Mouse (Mus musculus) layer of hippocampus, adult 2 months (tissue): ENCODE results near the gene Hgd. TPM values are rescaled to one million over a fixed set of nuclear protein-coding genes. Genes with fewer than 3 reads are reported as not detected.
"Not testable (repeated sequence)": the region's sequence is repeated elsewhere in the genome, so short reads cannot be mapped to it uniquely, and the experiment has no call there.

Experiments
- DNase-seq, 2 experiments: peaks; one replicate each; pipeline ENCODE4 v3.0.0; 2022; ENCODE audit warnings: low spot score in 2 of 2
- H3K27ac ChIP-seq: fragments of 200-600 bp; 2 replicates; pipeline ENCODE4 v1.8.1; 2022
- H3K4me3 ChIP-seq: fragments of 200-600 bp; 2 replicates; pipeline ENCODE4 v1.8.1; 2022; ENCODE audit warnings: mild to moderate bottlenecking
- CTCF ChIP-seq: fragments of 200-600 bp; conservative IDR thresholded peaks from 2 replicates; pipeline ENCODE4 v1.8.1; 2022; ENCODE audit warnings: antibody characterized with exemption, mild to moderate bottlenecking, moderate library complexity
- total RNA-seq, 2 experiments: library from RNA; stranded (reverse); gene quantifications; 2 replicates each; pipeline ENCODE4 v1.2.3; 2021

The Hgd gene
- total RNA-seq, 2 experiments from 2014 or later, result not detected

DNA sequence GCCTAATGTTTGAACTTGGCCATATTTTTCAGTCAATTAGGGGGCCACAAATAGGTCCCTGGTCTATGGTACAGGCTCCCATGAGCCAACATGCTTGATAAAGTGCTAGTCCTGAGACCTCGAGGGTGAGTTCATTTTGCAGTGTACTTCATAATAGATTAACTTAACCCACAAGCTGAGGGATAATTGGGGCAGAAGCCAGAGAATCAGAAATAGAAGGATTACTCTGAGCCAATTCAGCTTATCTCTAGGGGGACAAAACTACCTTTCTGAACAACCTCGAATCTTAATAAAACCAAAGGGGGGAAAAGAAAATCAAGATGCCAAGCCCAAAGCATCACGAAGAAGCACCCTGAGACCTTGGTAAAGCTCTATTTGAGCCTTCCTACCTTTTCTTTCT, 42.5 kb downstream of the Hgd start:
- no peak for DNase-seq
- H3K4me3 ChIP-seq, result no peak overlapping the region
- no peak for TF ChIP-seq CTCF
- no peak overlapping the region for H3K27ac ChIP-seq

DNA sequence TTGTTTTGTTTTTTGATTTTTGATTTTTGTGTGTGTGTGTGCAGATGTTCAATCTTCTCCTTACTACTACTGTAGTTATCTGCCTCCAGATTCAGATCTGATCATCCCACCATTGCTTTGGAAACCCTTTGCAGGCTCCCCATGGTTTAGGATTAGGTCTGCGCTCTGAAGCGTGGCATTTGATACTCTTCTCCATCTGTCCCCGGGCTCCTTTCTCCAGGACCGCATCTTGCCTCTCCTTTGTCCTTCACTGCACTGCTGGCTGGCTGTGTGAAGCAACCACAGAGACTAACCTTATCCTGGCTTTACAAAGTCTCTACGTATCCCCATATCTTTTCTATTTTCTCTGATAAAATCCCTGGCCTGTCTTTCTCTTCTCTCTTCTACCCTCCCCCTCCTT, 43.0 kb downstream of the Hgd start:
- DNase-seq, result no peak
- no peak for TF ChIP-seq CTCF
- H3K27ac ChIP-seq, result no peak overlapping the region
- H3K4me3 ChIP-seq, result no peak overlapping the region

DNA sequence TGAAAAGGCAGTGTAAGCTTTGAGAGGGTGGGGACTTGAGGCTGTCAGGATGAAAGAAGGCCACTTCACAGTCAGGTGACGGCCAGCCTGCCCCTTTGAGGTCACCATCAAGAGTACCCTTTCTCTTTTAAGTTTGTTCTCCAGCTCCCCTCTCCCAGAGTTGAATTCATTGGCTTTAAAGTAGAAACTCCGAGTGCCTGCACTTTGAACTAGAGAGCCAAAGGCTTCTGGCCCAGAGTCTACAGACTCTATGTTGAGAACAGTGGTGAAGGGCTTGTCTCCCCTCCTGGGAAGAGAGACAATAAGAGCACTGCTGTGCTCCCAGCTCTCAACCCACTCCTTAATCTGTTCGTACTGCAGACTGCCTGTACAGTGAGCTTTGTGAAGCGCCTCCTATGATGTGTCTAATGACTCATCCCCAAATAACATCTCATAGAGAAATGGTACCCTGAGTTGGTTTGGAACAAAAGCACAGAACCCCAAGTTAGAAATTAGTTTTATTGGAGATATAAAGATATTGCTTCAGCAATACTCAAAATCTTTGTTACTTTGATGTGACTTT, 46.5 kb downstream of the Hgd start:
- DNase-seq, result no peak
- Histone ChIP-seq H3K27ac (peak overlapping the region; percentile 66), H3K4me3 (no peak overlapping the region)
- TF ChIP-seq CTCF, result no peak

DNA sequence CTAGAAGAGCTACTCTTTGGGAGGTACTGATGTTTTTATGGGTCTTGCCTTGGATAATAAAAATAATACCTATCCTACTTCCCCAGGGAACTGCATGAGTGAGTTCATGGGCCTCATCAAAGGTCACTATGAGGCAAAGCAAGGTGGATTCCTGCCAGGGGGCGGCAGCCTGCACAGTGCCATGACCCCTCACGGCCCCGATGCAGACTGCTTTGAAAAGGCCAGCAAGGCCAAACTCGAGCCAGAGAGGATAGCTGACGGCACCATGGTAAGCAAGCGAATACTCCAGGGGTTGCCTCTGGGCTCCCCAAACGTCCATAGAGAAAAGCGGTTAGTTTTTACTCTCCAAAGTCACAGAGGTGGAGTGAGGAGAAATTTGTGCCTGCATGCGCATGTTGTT, 48.4 kb downstream of the Hgd start:
- DNase-seq, result no peak
- no peak overlapping the region for H3K27ac ChIP-seq
- H3K4me3 ChIP-seq, result no peak overlapping the region
- no peak for TF ChIP-seq CTCF

DNA sequence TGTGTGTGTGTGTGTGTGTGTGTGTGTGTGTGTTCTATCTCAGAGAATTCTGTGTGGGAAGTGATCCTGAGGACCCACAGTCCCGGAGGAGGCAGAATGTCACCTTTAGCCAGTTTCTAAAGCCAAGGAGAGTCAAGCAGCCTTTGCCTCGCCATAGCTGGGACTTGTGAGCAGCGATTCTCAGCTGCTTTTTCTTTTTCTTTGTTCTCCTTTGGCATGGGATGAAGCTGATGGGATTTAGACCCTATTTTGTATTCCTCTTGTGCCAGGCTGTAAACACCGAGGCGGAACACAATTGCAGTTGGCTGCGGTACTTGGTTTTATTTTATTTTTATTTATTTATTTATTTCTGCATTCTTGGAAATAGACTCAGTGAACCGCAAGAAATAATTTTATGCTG, 49.1 kb downstream of the Hgd start:
- no peak for TF ChIP-seq CTCF
- DNase-seq, result no peak
- no peak overlapping the region for H3K4me3 ChIP-seq
- no peak overlapping the region for H3K27ac ChIP-seq

DNA sequence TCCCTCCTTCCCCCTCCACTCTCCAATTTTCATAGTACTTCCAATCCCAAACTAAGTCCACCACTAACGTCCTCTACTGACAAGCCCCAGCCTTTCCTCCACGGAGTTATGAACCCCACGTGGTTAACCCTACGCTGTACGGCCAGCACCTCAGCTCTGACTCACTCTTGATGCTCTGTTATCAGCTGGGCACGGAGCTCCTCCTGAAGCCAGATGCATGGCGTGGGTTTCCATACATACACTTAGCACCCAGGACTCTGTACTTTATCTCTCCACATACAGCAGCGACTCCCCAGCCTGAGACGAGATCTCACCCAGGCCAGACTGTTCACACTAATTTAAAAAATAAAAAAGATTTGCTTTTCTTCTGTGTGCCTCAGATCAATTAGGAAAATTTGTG, 54.6 kb downstream of the Hgd start:
- no peak overlapping the region for H3K4me3 ChIP-seq
- H3K27ac ChIP-seq, result no peak overlapping the region
- TF ChIP-seq CTCF, result no peak
- DNase-seq, result no peak

DNA sequence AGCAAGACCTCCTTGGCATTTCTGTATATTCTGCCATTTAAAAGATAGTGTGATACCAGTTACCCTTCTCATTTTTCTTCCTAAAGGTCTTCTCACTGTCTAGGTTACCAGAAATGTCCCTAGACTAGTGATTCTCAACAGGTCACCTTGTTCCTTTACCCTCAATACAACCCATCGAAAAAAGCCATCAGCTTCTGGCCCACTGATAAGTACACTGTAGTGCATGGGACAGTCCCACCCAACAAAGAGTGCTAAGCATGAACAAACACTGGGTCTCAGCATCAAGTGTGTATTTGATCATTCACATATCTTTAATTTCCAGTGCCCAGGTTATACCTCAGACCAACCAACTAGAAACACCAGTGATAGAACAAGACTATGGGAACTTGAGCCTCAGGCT, 55.1 kb downstream of the Hgd start:
- DNase-seq, result no peak
- H3K27ac ChIP-seq, result no peak overlapping the region
- H3K4me3 ChIP-seq, result no peak overlapping the region
- TF ChIP-seq CTCF, result no peak

DNA sequence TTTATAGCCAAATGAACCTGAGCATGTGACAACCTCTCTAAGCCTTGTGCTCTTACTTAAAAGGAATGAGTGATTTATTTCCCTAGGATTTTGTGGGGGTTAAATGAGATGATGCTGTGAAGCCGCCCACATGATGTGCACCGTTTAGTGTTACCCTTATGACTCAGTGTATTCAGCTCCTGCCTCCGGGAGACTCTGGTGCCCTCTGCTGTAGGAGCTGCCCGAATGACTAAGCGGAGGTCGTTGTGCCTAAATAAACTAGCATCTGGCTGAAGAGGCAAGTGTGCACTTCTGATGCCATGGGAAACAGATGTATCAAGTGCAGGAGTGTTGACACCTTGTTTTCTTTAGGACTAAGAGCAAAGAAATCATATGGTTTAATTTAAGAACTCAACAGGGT, 56.2 kb downstream of the Hgd start:
- DNase-seq, result no peak
- peak; percentile 70 for TF ChIP-seq CTCF
- Histone ChIP-seq H3K4me3 (no peak overlapping the region), H3K27ac (no peak overlapping the region)

DNA sequence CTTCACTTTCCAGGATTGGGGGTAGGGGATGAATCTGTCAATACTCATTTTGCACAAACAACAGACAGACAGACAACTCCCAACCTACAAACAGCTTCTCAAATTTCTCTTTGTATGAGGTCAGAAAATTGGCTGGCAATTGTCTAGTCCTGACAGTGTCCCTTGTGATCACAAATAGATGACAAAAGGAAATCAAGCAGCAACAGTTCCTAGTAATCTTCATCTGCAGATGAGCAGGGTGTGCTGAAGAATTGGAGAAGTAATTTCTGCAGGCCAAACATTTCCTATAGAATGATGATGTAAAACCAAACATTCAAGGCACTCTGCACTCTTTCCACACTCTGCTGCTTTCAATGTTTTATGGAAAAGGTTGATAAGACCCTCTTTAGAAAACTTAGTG, 57.8 kb downstream of the Hgd start:
- no peak for TF ChIP-seq CTCF
- no peak for DNase-seq
- Histone ChIP-seq H3K27ac (no peak overlapping the region), H3K4me3 (no peak overlapping the region)

DNA sequence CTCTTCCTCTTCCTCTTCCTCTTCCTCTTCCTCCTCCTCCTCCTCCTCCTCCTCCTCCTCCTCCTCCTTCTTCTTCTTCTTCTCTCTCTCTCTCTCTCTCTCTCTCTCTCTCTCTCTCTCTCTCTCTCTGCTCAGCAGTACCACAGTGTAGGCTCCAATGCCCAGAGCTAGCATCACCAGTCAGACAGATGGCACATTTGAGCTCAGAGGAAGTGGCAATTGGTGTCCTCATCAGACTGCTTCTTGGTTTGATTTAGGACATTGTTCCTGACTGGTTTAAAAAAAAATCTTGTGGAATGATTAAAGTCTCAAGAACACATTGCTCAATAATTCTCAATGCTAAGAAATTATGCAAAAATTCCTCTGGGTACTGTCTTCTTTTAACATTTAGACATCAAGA, 60.6 kb downstream of the Hgd start:
- H3K4me3 ChIP-seq, result not testable (repeated sequence)
- H3K27ac ChIP-seq, result peak overlapping the region; percentile 59; the same call in 1 of the 2 replicates
- DNase-seq, result peak in 1 of 2 experiments; percentile 34

DNA sequence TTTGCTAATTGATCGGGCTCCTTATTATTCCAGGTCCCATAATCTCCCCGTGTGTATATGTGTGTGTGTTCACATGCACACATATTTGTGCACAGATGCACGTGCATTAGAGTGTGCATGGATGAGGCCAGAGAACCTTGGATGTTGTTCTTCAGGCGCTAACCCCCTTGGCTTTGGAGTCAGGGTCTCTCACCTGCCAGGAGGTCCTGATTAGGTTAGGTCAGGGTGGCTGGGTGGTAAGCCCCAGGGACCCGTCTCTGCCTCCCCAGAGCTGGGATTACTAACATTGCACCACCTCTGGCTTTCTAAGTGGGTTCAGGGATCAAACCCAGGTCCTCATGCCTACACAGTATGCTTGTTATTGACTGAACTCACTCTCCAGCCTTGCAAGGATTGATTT, 64.5 kb downstream of the Hgd start:
- no peak for TF ChIP-seq CTCF
- no peak for DNase-seq
- no peak overlapping the region for H3K4me3 ChIP-seq
- no peak overlapping the region for H3K27ac ChIP-seq

DNA sequence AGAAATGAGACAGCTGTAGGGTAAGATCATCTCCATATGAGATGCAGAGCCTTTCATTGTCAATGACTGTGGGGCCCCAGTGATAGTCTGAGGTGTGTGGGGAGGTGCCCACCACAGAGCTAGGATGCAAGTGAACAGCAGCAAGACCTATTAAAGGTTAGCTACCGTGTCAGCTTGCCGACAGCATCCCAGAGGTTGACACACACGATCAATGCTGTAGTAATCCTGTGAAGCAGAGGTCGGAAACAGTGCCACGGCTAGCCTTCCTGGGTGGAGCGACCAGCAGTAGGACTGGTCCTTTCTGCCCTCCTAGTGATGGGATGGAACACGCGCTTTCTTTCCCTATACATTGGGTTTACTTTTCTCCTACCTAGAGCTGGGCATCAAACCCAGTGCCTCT, 65.3 kb downstream of the Hgd start:
- no peak overlapping the region for H3K27ac ChIP-seq
- no peak for DNase-seq
- no peak overlapping the region for H3K4me3 ChIP-seq
- TF ChIP-seq CTCF, result no peak

DNA sequence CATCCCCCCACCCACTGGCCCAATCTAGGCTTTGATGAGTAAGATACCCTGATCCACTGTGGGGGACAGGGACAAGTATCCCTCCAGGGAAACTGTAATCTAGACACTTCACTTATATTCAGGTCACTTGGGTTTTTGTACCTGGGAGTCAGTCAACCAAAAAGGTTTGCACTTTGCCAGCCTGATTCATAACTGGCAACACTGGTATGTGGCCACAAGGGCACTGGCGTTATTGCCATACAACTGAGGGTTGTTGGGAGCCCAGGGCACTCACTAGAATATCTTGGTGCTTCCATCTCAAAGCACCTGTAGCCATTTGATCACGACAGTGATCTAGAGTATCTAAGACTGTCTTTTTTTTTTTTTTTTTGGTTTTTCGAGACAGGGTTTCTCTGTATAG, 65.8 kb downstream of the Hgd start:
- no peak for TF ChIP-seq CTCF
- H3K27ac ChIP-seq, result no peak overlapping the region
- H3K4me3 ChIP-seq, result no peak overlapping the region
- DNase-seq, result no peak

DNA sequence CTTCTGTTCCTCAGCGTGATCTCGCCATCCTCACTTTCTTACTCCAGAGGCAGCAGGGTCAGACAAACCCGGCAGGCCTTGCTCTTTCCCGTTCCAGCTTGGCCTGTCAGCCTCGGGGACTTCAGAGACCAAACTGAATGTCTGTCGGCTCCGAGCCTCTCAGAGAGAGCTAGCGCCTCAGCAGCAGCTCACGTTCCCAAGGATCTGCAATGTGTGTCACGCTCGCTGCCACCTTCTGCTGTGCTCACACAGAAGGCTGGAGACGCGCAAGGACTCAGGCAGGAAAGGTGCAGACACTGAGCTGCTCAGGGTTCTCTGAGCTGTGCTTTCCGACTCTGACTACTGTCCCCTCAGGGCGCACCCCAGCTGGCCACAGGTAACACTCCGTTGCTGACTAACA, 67.1 kb downstream of the Hgd start:
- Histone ChIP-seq H3K27ac (peak overlapping the region; percentile 40; the same call in 1 of the 2 replicates), H3K4me3 (no peak overlapping the region)
- no peak for DNase-seq
- TF ChIP-seq CTCF, result no peak

DNA sequence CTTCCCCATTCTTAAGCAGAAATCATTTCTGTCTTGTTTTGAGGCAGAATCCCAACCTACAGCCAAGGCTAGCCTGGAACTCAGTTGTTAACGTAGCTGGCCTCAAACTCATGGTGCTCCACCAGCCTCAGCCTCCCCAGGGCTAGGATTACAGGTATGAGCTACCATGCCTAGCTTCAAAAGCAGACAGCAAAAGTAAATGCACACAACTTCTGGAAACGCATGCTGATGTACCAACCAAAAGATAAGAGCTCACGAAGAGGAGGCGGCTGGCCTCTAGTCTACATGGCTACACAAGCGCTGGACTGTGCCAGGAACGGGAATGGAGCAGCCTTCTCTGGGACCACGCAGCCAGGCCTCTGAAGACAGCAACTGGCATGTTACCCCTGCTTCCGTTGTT, 68.0 kb downstream of the Hgd start:
- peak overlapping the region; percentile 40; the same call in 1 of the 2 replicates for H3K27ac ChIP-seq
- no peak overlapping the region for H3K4me3 ChIP-seq
- TF ChIP-seq CTCF, result no peak
- no peak for DNase-seq
